Mouse (Mus musculus) layer of hippocampus, adult 9-11 months (tissue): Measurements from ENCODE around the gene Urgcp.
"Not testable (repeated sequence)": the region's sequence is repeated elsewhere in the genome, so short reads cannot be mapped to it uniquely, and the experiment has no call there.

Experiments used
- DNase-seq: peaks from one replicate; pipeline ENCODE4 v3.0.0; 2022

Urgcp gene

DNA sequence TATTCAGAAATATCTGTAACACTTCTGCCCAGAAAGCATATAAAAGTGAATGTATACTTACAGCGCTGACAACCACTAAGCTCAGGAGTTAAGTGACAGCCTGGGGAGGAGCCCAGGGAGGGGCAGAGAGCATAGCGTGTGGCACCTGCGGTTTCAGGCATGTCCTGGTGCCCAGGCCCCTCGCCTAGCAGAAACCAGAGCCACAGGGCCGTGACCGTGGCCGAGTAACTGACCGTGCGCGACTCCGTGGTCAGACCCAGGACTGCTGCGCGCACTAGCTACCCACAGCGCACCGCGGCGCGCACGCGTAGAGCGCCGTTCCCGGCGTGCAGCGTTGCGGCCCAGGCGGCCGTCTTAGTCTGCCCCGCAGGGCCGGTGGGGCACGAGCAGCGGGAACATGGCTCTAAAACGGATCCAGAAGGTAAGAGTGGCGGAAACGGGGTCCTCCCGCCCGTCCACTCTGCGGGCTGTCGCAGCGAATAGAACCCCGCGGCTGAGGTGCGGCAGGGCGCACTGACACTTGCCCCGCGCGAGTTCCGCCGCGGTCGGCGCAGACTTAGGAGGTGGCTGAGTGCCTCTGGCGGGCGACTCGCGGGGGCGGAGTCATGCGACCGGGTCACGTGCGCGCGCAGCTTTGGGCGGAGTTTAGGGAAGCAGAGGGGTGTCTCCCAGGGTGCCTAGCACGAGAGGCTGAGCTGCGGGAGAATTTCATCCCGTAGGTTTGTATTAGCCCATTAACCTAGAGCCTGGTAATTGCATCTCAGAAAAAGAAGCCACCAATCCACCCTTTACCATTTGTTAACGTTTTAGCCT, at the start of gene Urgcp:
Gene Urgcp (minus strand): TSS at position 557 of the 813 bp plus-strand sequence.
- peak; percentile 92 for DNase-seq

DNA sequence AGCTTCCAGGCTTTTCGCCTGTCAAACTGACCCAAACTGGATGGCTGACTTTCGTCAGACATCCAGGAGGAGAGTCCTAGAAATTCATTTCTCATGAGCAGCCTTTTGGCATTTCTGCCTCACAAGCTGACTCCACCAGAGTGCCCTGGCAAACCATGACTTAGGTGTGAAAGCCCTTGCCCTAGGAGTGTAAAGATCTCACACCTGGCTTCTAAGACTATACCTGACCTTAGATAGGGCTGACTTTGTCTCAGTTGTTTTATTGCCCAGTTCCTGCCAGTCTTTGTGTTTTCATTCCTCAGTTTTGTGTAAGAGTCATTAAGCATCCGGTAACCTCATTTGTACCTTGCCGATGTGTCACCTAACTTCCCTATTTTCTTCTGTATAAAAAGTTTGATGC, 47.3 kb upstream of the Urgcp start:
- DNase-seq, result not testable (repeated sequence)

DNA sequence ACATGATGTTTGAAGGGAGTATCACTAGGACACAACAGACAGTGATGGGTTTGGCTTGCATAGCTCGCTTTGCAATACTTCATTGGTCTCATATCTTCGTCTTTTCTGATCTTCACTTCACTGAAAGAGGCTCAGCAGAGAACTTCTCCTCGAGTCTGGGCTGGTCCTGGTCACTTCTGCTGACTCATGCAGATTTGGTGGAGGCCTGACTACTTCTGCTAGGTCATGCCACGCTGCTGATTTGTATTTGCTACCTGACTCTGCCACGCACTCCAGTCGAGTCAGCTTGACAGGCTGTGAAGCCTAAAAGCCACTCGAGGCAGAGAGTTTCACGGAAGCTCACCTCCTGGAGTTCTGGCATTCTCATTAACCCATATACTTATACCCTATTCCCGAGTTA, 45.8 kb upstream of the Urgcp start:
- DNase-seq, result no peak

DNA sequence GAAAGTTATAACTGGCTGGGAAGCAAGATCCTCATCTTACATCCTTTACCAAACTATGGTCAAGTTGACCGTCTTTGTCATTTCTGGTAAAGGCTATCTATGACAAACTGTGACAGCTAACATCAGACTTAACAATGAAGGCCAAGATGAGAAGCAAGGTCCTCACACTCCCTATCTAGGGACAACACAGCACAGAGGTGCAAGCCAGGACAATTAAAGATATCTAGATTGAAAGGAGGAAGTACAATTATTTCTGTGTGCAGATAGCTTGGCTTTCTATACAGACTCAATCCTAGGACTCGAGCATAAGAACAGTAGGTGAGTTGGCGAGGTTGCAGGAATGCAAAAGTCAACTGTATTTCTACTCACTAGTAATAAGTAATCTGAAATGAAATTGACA, 43.5 kb upstream of the Urgcp start:
- no peak for DNase-seq

DNA sequence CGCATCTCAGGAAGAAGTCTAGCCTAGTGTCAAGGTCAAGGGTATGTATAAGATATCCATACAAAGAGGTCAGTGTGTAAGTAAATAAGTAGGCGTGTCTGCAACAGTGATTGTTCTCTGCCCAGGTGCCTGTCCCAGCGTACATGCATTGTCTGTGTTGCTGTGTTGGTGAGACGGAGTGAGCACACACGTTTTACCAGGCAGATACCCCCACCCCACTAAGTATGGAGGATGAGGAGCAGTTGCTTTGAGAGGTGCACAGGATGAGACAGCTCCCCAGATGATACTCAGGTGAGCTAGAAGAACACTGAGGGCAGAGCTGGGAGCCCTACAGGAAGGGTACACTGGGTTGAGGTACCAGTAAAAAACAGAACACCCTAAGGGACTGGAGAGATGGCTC, 42.0 kb upstream of the Urgcp start:
- DNase-seq, result no peak

DNA sequence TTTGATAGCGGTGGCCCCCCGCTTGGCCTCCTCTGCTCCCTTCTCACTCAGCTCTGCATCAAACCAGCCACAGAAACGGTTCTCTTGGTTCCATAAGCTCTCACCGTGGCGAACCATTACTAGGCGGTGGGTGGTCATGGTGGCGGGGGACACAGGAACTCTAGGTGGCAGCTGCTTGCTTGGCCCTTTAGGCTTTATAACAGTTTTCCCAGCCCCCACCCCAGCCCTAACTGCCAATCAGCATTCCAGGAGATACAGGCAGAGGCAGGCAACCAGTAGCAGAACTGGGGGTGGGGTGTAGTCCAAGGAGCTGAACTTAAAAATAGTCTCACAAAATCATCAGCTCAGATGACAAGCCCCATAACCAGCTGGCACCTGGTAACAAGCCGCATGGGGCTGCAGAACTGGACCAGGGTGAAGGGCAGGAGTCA, 41.4 kb upstream of the Urgcp start, which contains the start of gene Pgam2:
Gene Pgam2 (minus strand): TSS at position 183 of the 431 bp plus-strand sequence.
- peak; percentile 52 for DNase-seq

DNA sequence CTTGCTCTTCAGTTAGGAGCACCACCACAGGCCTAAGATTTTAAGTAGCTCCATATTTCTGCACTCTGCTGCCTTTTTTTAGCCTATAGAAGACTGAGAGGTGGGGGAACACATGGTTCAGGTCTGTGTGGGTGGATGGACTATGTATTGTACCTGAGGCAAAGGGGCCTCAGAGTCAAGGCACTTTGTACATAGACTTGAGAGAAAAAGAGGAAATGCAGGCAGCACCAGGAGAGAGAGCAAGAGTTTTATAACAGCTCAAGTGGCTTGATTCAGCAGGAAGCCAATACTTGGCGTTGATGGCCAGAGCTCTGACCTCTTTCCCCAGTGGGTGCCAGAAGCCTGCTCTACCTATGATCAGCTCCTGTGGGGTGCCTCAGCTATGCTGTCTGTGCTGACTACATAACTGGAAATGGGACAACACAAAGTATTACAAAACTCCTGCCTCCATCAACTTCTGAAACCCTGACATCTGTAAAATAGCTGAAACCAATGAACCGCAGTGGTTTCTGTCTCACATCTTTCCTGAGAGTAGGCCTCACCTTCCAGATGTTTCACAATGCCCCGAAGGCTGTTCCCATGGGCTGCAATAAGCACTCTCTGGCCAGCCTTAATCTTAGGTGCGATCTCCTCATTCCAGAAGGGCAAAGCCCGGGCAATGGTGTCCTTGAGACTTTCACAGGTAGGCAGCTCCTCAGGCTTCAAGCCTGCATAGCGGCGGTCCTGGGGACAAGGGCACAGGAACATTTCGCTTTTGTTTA, 40.5 kb upstream of the Urgcp start:
- no peak for DNase-seq

DNA sequence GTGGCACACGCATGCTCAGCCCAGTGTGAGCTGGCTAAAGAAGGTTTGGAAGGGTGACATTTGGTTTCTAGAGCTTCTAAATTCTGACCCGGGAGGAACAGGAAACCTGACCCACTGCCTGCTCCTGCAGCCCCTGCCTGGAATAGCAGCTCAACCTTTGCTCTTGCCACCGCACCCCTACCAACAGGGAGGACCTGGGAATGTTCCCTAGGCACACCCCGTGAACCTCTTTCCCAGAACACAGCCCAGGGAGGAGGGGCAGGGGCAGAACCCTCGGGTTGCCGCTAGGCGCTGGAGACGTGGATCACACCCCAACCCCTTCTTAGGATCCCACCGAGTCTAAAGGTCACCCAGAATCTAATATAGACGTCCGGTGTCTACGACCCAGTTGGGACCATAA, 39.8 kb upstream of the Urgcp start:
- DNase-seq, result no peak

DNA sequence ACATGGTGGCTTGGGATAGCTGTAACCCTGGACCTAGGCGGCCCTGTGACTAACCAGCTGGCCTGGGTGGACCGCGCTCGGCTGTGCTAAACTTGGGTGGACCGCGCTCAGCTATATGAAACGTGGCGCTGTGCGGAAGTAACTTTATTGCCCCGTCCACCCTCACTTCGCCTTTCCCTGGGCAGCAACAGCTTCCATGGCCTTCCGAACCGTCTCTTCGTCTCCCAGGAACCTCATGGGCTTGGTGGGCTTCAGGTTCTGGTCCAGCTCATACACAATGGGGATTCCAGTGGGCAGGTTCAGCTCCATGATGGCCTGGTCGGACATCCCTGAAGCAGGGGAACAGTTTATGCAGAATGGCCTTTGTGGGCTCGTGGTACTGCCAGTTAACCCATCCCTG, 39.3 kb upstream of the Urgcp start:
- no peak for DNase-seq

DNA sequence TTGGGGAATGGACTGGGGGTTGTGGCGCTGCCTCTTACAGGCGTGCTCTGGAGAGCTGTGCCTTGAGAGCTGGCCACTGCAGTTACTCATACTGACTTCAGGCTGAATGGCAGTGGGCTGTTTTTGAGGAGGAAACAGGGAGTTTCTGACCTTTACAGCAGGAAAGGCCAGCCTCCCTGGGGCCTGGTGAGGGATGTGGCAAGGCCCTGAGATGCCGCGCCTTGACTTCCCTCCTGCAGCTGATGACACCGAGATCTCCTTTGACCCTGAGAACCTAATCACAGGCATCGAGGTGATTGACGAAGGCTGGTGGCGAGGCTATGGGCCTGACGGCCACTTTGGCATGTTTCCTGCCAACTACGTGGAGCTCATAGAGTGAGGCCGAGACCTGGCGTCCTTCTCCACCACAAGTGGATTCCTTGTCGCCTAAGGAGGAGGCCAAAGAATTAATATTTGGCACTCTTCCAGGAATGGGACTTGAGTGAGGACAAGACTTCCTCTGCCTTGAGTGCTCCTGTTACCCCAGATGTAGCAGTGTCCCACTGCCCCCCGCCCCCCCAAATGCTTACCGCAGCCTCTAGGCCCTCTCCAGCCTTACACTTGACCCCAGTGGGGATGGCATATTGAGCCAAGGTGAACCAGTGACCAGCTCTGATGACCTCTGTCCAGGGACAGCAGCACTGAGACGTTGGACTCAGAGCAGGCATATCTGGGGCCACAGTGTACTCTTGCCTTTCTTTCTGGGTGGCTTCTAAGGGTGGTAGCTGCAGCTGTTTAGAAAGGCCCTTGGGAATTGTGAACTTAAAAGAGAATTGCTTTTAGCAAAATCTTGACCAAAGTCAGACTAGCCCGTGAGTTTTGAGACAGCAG, 37.7 kb upstream of the Urgcp start:
- DNase-seq, result no peak

DNA sequence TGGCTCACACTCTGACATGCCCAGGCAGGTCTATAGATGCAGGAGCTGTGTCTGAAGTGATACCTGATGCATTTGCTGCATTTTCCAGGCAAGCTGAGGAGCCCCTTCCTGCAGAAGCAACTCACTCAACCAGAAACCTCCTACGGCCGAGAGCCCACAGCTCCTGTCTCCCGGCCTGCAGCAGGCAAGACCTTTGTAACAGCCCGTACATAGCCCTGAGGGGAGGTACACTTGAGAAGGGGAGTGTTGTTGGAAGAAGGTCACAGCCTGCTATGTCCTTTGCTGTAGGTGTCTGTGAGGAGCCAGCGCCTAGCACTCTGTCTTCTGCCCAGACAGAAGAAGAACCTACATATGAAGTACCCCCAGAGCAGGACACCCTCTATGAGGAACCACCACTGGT, 35.8 kb upstream of the Urgcp start:
- DNase-seq, result no peak

DNA sequence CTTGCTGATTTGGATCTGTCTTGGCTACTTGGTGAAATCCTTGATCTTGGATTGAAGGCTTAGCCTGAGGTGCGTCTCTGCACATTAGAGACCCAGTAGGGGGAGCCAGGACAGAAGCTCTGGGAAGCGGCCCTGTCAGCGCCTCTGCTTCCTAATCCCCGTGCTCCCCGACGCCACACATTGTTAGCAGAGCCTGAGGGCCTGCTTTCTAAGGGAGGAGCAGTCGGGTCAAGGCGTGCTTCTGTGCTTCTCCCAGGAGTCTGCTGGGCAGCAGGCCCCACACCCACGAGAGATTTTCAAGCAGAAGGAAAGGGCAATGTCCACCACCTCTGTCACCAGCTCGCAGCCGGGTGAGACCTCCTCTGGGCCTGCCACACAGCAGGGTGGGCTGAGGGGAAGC, 35.2 kb upstream of the Urgcp start:
- no peak for DNase-seq

DNA sequence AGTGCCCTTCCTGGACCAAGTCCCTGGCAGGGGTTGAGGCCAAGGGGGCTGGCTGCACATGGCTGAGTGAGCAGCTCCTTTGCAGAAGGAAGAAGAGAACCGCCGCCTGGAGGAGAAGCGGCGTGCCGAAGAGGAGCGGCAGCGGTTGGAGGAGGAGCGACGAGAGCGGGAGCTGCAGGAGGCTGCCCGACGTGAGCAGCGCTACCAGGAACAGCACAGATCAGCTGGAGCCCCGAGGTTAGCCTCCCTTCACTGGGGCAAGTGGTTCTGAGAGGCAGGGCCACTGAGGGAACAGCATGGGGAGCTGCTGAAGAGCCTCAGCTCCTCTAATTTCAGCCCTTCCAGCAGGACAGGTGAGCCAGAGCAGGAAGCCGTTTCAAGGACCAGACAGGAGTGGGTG, 34.8 kb upstream of the Urgcp start:
- no peak for DNase-seq

DNA sequence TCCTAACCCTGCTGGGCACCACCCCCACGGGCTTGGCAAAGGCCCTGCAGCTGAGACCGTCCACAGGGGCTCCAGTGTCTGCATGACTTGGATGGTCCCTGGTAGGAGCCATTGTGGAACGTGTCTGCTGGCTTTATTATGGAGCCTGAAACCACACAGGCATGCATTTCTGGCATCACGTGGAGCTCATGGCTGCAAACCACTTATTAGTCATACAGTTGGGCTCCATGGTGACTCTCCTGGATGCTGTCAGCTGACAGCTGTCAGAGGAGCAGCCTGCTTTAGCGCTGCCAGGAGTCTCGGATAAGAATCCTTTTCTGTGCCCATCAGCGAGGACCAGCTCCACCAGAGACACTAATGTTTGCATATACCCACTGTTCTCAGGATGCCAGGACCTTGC, 33.5 kb upstream of the Urgcp start:
- peak; percentile 88 for DNase-seq

DNA sequence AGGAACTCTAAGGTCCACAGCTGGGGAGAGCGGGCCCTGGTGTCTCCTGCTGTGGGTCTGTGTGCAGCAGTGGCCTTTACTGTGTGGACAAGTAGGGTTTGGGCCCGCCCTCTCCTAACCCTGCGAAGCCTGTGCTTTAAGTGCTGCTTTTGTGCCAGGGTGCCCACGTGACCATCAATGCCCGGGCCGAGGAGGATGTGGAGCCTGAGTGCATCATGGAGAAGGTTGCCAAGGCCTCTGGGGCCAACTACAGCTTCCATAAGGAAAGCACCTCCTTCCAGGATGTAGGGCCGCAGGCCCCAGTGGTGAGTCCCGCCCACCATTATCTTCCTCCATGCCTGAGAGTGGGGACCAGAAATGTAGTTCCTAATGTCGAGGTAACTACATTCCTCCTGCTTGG, 33.1 kb upstream of the Urgcp start:
- DNase-seq, result no peak

DNA sequence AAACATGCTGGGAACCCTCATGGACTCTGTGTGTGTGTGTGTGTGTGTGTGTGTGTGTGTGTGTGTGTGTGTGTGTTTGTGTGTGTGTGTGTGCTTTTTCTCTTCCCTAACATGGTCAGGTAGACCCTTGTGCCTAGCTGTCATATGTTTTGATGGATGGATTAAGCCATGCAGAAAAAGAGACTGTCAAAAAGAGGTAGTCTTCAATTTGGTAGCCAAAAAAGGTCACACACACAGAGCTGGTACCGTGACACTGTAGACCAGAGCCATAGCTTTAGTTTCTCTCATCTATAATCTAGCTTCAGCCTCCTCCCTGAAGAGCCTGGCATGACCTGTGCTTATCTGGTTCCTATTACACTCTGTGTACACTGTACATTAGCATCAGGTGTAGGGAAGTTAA, 28.3 kb upstream of the Urgcp start:
- DNase-seq, result no peak

DNA sequence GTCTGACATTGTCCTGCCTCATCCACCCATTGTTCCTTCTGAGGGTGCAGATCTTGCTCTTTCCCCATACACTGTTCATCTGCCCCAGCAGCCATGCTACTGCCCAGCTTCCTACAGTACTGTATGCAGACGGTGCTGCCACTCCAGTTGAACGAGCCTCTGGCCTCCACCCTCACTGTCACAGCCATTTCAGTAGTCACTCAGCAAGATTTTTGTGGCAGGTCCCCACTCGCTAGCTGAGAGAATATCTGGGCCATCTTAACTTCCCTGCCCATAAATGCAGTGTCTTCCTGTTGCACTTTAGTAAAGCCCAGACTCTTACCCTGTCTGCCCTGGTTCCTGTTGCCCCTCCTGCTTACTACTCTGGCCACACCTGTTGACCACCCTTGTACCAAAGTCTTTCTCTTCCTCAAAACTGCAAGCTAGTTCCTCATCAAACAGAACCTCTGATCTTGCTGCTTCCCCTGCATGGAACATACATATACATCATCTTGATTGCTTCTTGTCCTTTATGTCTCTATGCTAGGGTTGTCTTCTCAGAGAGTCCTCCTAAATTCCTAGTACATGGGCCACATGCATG, 27.7 kb upstream of the Urgcp start:
- DNase-seq, result no peak

DNA sequence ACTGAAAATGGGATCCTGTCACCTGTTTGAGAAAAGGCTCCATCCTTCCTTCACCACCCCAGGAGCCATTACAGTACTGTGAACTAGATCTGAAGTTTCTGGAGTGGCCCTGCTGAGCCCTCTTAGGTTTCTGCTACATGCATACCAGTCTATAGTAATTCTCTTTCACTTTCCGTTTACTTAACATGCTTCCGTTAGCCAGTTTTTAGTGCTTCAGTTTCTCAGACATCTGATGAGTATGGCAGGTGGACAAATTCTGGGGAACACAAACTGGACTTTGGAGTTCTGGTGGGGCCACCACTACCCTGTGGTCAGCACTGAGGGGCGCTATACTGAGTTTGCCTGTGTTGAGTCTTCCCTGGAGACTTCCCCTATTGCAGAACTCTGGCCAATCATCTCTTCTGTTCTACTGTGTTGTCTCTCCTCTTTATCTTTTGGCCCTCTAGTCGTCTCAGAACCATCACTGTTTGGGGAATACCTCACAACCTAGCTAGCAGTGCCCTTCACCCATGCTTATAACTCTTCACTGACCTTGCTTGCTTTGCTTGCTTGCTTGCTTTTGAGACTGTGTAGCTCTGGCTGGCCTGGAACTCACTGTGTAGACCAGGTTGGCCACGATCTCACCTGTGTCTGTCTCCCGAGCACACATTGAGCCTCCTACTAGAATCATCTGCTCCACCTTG, 27.0 kb upstream of the Urgcp start:
- DNase-seq, result no peak

DNA sequence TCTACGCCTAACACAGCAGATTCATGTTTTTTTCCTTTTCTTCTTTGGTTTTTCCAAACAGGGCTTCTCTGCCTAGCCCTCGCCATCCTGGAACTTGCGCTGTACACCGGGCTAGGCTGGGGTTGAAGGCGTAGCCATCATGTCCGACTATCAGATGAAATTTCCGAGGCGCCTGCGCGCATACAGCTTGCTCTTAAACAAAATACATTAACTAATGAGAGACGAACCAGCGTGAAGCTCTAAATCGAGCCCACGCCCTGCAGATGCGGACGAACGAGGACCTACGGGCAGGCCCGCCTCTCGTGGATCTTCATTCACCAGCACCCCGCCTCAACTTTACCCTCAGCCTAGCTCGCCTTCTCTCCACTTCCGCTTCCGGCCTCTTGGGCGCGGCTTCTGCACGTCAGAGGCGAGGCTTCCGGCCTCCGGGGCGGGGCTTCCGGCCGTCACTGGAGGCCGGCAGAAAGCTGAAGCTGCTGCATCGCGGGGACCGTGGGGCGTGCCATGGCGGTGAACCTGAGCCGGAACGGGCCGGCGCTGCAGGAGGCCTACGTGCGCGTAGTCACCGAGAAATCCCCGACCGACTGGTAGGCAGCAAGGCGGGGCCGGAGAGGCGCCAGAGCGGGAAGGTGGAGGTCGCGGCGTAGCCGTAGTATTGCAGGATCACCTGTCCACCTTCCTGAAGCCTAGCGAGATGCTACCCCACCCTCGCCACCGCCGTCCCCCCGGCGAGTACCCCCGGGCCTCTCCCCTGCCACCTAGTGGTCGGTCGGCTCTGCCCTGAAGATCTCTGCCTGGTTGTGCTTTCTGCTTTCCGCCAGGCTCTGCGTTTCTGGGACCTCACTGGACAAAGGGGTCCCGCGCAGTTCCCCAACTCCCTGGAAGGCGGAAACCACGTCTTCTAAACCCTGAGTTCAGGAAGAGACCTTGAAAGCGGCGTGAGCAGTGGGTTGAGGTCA, 26.2 kb upstream of the Urgcp start, which contains the start of gene Dbnl:
Gene Dbnl (plus strand): TSS at position 433 of the 959 bp plus-strand sequence.
- DNase-seq, result peak; percentile 95

DNA sequence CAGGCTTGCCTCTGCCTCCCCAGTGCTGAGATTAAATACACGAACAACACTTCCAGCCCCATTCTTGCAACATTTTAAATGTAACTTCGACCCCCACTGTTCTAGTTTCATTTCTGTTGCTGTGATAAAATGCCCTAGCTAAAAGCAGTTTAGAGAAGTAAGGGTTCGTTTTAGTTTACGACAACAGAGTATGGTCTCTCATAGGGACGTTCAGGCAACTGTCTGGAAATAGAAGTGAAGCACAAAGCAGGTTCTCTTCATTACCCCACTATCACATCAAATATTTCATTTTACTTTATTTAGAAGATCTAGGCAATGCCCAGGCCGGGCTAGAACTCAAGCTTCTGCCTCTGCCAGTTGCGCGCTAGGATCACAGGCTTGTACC, 25.5 kb upstream of the Urgcp start:
- DNase-seq, result no peak

DNA sequence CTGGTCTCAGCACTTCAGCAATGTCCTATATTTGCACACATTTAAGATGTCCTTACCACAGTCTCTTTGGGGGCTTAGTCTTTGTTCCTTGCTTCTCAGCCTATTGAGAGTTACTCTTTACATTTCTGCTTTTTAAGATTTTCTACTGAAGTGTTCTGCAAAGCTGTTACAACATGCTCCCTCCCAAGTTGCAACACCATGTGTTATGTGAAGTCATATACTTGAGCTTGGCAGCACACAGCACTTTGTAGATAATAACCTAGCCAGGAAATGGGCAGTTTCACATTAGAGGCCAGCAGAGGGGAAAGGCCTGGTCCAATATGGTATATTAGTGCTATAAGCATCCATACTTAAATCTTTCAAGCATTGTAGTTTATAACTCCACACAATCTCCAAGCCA, 23.6 kb upstream of the Urgcp start:
- no peak for DNase-seq
